Mouse (Mus musculus): ENCODE measurements around the gene Nkrf.

The Nkrf gene

DNA sequence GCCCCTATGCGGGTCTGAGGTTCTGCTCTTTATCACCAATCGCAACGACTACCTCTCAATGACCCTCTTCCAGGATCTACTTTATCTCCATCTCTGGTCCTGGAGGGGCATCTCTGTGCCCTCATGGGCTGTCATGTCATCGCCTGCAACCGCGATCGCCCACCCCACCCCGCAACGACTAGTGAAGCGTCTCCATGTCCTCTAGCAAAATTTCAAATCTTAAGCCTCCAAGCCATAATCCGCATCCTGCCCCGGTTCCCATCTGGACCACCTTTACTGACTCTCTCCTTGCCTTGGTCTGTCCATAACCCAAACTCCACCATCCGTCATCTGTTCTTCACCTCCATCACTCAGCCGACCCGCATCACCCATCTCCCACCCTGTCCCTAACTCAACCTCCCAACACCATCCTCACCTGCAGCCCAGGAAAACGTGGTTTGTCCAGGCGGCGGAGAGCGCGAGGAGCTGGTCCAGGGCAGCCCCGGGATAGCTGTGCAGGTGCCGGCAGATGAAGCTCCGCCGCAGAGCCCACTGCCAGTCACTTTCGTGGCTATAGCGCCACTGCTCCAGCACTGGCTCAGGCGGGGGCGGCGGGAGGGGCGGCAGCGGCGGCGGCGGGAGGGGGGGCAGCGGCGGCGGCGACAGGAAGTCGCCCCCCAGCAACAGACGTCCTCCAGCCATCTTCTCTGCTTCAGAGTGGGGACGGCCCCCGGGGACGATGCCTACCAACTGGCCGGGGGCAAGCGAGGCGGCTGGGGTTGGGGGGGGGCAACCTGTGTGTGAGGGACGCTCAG lies at the start of gene Nkrf:
Nkrf (minus strand) TSS at position 579 of the 794 bp plus-strand sequence.
- peak; percentile 42 for DNase-seq

DNA sequence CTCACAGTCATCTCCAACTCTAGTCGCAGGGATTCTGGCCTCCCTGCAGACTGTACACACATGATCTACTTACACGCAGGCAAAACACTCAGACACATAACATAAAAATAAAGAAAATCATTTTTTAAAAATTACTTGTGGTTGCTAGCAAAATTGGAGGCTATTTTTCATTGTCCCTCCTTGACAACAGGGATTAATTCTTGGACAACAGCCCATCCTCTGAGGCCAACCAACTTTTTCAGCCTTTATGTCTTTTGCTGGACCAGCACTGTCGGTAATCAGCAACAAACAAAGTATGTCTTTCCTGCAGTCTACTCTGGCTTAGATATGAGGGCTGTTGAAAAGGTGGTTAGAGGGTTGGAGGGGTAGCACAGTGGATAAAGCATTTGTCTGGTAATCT lies 38.4 kb upstream of the Nkrf start:
- DNase-seq: no peak

DNA sequence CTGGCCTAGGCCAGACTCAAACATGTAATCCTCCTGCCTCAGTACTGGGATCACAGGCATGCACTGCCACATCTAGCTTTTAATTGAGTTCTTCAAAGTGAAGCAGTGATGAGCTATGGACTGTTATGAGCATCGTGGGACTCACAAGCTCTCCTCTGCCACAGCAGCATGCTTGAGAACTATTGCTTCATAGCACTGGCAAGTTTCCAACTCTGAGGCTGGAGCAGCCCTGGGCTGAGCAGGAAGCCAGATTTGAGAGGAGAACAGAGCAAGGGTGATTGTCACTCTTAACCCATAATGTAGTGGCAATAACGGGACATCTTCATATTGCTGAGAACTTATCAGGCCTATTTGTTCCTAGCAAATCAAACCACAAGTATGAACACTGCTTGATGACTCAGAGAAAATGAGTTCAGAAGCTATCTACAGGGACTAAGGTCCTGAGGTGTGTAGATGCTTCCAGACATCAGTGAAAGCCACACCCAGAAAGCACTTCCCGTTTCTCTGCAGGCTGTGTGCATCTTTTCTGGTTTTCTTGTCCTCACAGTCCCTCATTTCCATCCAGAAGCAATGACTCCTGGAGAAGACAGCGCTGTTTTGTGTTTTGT lies 37.2 kb upstream of the Nkrf start:
- DNase-seq: peak; percentile 1

DNA sequence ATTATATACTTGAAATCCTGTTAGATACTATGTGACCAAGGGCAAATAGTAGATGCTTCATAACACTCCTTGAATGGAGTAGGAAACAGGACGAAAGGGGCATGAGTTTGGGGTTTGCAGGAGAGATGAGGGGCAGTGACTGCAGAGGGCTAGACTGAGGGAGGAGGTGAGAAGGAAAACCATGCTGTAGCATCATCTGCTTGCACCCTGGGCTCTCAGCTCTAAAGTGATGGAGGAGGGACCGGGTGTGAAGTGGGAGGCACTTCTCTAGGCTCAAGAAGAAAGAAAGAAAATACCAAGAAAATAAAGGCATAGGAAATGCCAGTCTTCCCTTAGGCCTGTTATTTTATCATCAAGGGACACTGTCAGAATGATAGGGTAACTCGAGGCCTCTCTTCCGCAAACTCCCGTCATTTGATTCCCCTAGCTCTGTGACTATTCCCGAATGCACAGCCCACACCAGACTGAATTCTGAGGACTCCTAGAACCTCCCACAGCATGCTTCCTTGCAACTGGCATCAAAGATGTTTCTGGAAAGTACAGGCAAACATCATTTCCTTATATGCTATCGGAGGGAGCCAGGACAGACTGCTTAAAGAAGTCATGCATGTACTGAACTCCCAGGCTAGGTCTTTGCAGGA lies 32.7 kb upstream of the Nkrf start:
- DNase-seq: no peak

DNA sequence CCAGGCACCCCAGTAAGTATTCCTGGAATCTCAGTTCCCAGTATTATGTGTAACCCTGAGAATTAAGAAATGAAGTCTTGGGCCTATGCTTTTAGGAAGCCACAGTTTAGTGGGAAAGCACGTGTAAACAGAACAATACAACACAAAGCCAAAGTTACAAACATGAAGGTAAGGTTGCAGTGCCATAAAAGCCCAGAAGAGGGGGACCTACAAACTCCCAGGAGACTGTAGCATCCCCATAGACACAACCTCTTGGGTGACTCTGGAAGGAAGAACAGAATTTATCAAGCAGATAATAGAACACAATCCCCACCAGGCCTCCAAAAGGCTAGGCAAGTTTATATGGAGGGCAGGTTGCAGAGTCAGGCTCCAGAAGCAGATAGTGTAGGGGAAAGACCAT lies 27.9 kb upstream of the Nkrf start:
- DNase-seq: peak; percentile 16

DNA sequence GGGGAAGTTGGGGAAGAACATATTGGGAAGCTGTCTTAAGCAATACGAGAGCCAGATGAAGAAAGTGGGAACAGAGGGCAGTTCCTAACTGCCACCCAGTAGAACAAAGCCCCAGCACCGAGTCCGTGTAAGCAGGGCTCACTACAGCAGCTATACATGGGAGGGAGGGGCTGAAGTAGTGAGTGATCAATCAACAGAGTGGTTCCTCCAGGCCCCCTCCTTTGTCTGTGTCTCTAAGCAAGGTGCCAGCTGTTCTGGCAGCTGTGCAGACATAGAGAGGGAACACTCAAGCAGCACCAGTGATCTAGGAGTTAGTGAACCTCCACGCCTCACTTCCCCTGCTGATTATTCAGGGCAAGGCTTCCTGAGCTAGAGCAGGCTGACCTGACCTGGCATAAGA lies 27.0 kb upstream of the Nkrf start:
- DNase-seq: no peak

DNA sequence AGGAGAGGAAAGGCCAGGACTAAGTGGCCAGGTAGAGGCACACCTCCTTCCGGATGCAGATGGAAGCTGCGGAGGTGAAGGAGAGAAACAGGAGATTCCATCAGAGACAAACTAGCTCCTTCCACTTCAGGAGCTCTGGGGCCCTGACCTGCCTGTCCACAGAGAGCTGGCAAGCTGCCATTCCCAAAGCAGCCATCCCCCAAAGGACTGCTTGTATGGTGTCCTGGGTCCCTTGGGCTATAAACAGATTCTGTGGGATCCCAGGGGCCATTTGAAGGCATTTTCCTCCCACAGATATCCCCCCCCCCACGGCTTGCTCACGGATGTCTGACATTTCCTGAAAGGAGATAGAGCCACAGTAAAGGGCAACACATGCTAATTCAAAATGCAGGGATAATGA lies 26.1 kb upstream of the Nkrf start:
- DNase-seq: no peak

GRCm38 (mm10) chrX:36921346-36921745 lies 18.6 kb upstream of the Nkrf start:
- DNase-seq: no peak

DNA sequence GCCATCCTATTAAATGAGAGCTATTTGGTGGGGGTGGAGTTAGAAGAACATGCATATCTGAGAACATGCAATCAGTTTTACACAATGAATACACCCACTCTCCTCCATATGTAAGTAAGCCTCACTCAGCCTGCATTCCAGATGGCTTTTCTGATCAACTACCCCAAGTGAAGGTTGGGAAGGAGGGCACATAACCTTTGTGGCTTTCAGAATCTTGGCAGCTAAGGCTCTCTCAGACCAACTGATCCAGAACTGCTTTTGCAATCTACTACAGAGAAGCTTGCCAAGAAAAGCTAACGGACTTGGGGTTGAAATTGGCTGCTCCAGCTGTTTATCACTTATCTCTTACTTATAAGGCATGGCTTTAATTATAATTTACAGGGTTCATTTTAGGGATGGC lies 15.1 kb upstream of the Nkrf start:
- no peak for DNase-seq

GRCm38 (mm10) chrX:36911343-36911742 lies 8.6 kb upstream of the Nkrf start:
- peak; percentile 68 for DNase-seq

- no peak for DNase-seq
These were observed 3.8 kb upstream of the Nkrf start for GRCm38 (mm10) chrX:36906539-36906938.

- DNase-seq: peak; percentile 95
These were observed 543 bp upstream of the Nkrf start for GRCm38 (mm10) chrX:36903115-36903768.

DNA sequence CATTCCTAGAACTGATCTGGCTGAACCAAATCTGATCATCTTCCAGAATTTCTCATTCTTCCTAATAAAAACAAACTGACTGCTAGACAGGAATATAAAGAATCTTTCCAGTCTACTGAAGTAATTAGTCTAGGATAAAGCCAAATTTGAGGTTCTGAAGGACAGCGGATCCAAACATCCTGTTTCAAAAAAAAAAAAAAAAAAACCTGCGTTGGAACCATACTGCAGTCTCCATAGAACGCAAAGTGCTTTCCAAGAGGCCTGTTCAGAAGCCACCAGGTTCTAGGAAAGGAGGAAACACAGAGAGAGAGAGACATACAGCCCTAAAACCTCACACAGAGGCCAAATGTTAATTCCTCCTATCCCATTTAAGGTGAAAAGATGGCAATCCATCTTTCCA lies 1.0 kb downstream of the Nkrf start:
- no peak for DNase-seq

DNA sequence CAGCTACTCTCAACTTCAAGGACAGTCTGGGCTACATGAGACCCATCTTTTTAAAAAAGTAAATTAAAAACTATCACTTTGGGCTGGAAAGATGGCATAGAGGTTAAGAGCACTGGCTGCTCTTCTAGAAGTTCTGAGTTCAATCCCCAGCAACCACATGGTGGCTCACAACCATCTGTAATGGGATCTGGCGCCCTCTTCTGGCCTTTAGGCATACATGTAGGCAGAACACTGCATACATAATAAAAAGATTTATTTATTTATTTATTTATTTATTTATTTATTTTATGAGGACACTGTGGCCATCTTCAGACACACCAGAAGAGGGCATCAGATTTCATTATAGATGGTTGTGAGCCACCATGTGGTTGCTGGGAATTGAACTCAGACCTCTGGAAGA lies 3.8 kb downstream of the Nkrf start:
- peak; percentile 39 for DNase-seq

DNA sequence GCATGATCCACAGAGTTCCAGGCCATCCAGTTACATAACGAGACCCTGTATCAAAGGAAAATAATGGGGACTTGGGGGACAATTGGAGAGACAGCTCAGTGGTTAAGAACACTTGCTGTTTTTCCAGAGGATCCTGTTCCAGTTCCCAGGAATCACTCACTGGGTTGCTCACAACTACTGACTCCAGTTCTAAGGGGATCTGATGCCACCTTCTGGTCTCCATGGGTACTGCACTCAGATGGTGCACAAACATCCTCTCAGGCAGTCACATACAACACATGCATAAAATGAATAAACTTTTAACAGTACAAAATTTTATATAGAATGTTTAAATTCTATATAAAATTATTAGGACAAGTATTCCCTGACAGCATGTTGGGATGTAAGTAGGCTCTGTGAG lies 18.0 kb downstream of the Nkrf start:
- peak; percentile 17 for DNase-seq

DNA sequence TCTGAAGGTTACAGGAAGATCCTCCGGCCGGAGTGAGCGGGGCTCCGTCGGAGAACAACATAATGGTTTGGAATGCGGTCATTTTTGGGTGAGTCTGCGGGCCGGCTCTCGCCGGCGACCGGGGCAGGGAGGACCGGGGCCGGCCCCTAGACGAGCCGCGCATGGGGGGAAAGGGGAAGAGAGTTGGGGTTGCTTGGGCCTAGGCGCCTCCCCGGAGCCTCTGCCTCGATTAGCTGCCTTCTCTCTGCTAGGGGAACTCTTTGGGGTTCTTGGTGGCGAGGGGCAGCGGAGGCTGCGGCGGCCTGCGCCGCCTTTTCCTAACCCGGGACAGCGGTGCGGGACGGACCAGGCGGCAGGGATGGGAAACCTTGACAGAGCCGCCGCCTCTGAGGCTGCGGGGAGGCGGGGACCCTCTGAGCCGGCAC lies 28.0 kb downstream of the Nkrf start:
- no peak for DNase-seq

DNA sequence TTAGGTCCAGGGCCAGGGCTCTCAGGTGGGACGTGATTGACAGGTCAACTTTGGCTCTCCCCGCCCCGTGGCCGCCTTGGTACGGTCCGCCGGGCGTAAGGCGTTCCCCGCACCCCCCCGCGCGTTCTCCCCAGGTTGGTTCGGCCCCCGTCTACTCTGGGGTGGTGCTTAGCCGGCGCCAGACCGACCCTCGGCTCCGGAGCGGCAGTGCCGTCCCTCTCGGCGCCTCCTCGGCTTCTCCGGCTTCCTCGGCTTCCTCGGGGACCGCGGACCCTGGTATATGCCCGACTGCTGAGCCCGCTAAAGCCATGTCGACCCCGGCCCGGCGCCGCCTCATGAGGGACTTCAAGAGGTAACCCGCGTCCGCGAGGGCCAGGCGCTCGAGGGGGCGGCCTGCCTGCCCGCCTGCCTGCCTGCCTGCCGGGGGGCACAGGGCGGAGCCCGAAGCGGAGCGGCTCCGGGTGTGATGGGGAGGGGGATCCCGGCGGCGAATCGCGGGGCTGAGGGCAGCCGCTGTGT lies 28.5 kb downstream of the Nkrf start:
- DNase-seq: peak; percentile 91

DNA sequence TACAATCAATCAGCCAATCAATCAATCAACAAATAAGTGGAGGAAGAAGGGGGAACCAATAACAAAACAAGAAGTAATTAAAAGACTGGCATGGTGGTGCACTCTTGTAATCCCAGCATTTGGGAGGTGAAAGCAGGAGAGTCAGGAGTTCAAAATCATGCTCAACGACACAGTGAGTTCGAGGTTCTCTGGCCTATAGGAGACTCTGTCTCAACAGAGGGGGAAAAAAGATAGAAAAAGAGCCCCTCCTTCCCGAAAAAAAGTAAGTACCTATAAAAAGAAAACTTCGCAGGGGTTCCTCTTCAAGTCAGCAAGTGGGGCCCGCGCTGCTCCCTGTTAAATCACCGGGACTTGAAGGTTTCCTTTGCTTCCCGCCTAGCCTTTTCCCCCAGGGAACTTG lies 28.9 kb downstream of the Nkrf start, which contains the start of the genes Ube2a and C330007P06Rik:
Ube2a (plus strand) TSS at position 136 of the 400 bp plus-strand sequence.
C330007P06Rik (minus strand) TSS at position 347 of the 400 bp plus-strand sequence.
- no peak for DNase-seq

DNA sequence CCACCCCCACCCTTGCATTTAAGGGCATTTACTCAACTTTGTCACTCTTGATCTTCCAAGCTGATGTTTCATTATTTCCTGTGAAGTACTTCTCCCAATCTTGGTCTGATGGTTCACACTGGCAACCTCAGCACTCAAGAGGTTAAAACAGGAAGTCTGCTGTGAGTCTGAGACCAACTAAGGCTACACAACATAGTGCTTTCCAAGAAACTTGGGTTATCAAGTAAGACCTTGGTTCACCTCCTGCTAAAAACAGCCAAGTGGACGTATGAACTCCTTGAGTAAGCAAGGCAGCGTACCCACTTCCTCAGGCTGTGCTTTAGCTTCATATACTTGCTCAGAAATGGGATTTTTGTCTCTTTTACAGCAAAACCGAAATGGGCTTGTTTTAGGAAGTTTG lies 32.3 kb downstream of the Nkrf start:
- no peak for DNase-seq

GRCm38 (mm10) chrX:36864609-36865328 lies 37.9 kb downstream of the Nkrf start:
- DNase-seq: no peak

DNA sequence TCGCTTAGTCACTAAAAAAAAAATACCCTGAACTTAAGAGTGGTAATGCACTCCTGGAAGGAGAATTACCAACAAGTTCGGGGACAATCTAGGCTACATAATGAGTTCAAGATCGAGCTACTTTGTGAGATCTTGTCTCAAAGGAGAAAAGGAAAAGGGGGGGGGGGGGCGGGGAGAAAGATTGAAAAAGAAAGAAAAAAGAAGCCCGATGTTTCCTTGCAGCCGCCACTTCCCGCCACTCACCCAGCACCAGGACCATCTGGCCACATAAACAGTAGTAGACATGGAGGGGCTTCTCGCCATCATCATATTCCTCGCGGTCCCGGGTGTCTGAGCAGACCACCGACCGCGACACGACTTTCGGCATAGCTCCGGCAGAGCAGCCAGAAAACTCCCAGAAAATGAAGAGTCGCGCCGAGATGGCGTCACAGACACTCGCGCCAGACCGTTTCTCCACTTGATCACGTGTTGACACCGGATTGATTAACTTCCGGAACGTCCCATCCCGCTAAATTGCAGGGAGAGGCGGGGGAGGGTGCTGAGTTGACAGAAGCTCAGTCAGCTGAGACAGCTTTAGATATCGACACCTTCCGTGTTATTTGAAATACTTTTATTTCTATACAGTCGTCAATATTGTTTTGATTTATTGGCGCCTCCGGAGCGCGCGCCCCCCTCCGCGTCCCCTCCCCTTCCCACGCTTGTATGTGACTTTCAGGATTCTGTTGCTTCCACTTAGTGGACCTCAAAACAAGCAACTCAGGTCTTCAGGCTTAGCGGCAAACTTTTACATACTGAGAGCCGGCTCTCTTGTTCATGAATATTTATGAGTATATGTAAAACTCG lies 38.7 kb downstream of the Nkrf start:
- peak; percentile 90 for DNase-seq

Data from retina, postnatal 1 day (tissue).